Mouse (Mus musculus): Measurements from ENCODE around the gene Kcnn1.
A peak's percentile ranks its signal among the peaks of the same experiment; 100 is the strongest.

The Kcnn1 gene

GRCm38 (mm10) chr8:70892896-70893655 is 30.0 kb upstream of the Kcnn1 start:
- no peak for DNase-seq

DNA sequence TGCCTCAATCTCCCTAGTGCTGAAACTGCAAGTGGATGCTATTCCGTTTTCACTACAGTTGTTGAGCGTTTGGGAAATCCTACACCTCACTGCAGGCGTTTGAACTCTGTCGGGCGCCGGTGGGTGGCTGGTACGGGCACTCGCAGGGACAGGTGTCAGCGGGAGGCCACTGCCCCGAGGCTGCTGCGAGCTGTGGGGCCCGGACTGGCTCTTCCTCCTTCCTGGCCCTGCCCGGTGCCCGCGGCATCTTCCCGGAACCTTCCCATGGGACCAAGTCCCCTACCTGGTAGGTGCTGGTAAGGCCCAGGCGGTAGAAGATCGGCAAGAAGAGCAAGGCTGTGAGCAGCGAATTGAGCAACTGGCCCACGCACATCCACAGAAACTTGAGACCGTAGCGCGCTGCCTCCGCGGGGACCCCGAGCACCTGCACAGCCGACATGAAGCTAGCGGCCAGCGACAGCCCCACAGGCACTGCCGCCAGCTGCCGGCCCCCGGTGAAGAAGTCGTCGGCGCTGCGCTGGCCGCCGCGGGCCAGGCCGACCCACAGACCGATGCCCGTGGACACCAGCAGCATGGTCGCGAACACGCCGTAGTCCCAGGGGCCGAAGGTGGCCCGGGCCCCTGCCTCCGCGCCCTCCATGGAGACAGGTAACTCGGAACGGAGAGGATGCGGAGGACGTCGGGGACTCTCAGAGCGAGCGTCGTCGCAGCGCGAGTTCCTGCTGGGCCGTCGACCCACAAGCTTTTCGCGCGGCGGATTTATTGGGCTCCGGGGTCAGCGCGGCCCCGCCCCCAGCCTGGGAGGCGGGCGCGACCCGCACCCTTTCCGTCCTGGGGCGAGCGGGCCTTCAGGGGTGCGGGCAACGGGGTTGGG is 29.2 kb upstream of the Kcnn1 start, which contains the start of gene Slc5a5:
Gene Slc5a5 (minus strand): TSS at position 736 of the 874 bp plus-strand sequence.
- no peak for DNase-seq

GRCm38 (mm10) chr8:70891356-70891755 is 28.3 kb upstream of the Kcnn1 start:
- DNase-seq: peak; percentile 63

DNA sequence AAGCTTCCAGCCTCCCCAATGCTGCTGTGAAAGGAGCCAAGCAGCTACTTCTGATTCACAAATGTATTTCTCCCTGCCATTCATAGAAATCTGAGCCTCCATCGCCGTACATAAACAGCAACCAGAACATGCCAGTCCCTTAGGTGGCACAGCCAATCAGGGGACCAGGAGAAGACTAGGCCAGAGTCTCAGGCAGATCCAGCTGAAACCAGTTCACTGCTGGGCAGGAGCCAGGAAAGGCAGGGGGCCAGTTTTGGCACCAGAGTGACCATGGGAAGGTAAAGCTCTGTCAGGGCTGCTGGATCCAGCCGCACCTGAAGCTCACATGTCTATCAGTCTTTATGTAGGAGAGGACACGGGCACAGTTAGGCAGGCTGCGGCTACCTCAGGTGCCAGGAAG is 27.6 kb upstream of the Kcnn1 start:
- no peak for DNase-seq

DNA sequence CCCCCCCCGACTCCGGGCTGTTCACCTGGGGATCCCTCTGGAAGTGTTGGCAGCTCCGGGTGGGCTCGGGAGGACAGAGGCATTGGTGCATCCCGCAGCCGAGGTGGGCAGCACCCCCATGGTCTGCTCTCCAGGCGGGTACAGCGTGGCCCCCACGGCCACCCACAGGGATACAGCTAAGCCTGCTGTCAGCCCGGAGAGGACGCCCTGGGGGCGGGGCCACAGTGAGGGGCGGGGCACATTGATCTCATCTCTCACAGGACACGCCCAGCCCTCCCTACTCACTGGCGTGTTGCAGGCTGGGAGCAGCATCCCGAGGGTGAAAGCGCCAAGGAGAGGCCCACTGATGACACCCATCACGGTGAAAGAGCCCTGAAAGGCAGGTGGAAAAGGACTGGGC is 24.6 kb upstream of the Kcnn1 start:
- no peak for DNase-seq

DNA sequence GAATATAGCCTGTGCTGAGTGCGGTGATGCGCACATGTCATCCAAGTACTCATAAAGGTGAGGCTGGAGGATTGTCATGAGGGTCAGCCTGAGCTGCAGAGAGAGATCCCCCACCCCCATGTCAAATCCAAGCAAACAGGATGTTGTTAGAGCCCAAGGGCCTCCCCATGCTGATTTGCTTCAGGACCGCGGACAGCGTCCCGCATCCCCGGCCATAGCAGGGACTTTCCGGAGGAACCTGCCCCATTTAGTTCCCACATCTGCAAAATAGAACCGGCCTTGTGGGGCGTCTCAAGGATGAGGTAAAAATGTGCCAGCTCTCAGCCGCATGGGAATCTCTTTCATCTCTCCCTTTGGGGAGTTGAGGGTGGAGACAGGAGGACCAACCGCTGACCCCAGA is 22.6 kb upstream of the Kcnn1 start:
- no peak for DNase-seq

DNA sequence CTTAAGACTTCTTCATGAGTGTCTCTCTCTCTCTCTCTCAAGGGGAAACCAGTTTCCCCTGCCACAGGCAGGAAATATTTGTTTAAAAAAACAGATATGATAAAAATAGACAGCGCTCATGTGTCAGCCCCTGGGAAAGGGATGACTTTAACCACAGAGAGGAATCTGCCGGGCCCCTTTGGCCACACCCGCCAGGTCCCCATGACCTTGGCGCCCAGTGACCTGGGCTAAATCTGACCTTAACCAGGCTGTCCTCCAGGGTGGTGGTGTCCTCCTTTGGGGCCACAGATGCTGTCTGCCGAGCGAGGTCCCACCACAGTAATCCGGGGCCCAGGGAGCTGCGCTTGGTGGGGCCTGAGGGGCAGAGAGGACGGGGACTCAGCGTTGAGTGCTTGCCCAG is 21.6 kb upstream of the Kcnn1 start:
- DNase-seq: no peak

DNA sequence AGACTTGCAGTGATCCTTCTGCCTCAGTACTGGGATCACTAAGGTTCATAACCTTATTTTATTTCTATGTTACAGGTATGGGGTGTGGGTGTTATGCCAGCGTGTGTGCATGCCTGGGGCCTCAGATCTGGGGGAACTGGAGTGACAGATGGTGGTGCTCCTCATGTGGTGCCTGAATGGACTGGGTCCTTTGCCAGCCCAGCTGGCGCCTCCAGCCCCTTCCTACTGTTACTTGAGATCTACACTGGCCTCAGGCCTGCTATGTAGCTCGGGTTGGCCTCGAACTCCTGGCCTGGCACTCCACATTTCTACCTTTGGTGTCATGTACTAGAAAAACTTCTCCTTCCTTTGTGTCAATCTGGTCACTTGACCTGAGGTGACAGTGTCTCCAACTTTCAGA is 21.1 kb upstream of the Kcnn1 start:
- DNase-seq: no peak

DNA sequence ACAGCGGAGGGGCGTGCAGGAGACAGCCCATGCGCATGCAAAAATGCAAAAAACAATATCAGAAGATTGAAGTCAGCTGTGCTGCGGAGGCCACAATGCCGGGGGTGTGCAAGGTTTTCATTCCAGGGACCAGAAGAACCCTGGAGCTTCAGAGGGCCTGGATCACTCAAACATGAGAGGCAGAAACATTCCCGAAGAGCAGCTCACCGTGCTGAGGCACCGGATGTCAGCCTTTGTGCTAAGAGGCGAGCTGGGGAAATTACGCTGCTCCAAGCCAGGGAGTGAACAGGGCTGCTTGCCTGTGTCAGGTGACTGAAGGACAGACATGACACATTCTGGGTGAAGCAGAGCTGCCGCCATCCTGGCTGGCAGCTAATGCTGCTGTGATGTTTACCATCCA is 17.5 kb upstream of the Kcnn1 start:
- no peak for DNase-seq

DNA sequence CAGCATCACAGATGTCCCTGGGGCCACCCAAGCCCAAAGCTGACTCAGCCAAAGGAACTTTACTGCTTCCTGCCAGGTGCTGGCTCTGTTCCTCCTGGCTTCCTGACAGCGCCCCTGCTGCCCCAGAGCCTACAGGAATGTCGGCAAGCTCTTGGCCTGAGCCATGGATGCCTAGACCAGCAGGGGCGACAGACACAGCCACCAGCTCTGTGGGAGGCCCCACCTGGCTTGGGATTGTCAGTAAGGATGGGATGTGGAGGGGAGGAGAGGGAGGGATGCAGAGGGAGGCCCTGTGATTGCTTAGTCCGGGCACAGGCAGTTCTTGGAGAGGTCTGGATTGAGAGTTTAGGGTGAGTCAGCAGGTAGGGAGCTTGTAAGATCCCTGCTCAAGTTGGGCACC is 17.1 kb upstream of the Kcnn1 start:
- DNase-seq: no peak

DNA sequence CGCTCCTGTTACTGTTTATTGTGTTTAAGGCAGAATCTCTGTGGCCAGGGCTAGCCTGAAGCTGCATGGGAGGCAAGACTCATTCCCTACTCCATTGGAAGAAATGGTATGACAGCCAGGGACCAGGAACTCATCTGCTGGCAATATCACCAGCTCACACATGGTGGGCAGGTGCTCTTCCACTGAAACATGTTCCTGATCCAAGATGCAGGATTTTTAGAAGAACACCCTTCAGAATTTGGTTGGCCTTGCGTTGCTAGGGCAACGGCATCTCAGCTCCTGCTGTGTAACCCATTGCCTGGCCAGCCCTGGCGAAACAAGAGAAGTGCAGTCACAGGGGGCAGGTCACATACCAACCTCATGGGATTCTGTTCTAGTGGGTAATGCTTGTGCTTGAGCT is 16.4 kb upstream of the Kcnn1 start:
- DNase-seq: no peak

- no peak for DNase-seq
Observed at GRCm38 (mm10) chr8:70878178-70878577, 15.1 kb upstream of the Kcnn1 start.

DNA sequence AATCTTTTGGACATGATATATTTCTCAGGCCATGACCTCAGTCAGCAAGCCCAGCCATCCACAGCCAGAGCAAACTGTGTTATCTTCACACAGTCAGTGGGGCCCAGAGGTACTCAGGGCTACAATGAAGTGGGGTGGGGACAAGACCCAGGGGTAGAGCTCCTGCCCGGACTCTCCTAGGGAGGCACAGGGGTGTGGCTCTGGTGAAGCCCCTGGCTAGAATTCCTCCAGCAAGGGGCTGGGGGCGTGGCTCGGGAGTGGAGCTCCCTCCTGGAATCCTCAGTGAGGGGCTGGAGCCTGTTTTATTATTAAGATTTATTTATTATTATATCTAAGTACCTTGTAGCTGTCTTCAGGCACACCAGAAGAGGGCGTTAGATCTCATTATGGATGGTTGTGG is 13.3 kb upstream of the Kcnn1 start:
- no peak for DNase-seq

GRCm38 (mm10) chr8:70874441-70874840 is 11.4 kb upstream of the Kcnn1 start:
- DNase-seq: no peak

- DNase-seq: peak; percentile 98
Observed at GRCm38 (mm10) chr8:70873364-70873985, 10.4 kb upstream of the Kcnn1 start, which contains the start of gene Ccdc124. Gene Ccdc124 (minus strand): TSS chr8:70873935.

DNA sequence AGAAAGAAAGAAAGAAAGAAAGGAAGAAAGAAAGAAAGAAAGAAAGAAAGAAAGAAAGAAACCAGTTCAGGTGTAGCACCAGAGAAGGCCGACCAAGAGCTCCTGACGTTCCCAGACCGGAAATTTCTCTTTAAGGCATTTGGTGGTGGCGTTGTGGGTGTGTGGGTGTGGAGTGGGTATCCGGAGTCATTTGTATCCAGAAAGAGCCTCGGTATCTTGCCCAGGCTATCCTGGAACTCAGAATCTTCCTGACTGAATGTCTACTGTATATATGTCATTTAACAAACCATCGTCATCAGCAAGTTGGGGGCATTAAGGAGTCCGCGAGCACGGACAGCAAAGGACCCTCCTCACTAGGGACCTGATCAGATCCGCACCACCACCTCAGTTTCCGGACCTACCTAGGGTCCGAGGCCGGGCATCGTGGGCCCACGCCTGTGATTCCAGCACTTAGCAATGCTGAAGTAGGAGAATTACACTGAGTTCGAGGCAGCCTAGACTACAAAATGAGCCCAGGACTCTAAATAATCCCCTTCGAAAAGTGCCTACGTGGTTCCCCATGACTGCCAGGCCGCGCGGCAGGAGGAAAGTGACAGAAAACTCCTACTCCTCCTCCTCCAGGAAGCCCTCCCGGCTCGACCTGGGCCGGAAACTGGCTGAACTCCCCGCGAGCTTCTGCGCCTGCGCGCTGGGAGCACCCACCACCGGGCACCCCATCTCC is 9.7 kb upstream of the Kcnn1 start:
- DNase-seq: no peak

DNA sequence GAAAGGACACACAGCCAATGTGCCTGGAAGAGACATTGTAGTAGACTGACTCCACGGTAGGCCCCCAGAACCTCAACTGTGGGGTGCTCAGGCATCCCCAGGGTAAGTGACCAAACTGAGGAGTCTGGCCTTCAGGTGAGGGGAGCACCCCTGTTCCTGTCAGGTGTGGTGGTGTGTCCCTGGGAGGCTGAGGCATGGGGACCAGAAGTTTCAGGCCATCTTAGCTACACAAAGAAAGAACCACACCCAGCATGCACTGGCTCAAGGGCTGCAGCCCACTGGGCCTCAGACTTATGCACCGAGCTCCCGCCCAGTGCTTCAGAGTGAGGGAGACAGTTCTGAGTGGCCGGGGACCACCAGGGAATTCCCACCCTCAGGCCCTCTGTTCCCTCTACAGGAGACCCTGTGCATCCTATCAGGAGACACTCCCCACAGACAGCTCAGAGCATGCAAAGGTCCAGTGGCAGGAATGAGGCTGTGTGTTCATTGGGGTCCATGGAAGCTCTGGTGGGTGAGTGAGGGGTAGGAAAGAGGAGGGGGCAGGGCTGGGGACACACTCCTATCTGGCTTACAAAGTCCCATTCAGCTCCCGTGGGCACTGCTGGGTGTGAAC is 8.2 kb upstream of the Kcnn1 start:
- DNase-seq: no peak

DNA sequence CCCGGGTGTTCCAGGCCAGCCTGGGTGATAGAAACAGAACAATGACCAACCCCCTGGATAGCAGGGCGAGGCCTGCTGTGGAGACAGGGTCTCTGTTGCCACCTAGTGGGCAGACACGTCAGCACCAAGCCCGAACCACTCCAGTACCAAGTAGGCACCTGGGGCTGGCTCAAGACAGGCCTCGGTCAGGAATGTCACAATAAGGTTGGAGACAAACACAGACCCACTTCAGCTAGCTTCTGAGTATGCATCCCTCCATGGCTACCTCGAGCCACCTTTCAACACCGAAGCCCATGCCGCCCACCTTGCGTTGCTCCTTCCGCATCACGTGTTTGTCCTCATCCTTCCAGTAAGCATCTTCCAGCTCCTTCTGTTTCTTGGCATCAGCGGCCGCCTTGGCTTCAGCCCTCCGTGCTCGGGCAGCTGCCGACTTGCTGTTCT is 6.6 kb upstream of the Kcnn1 start:
- peak; percentile 89 for DNase-seq

DNA sequence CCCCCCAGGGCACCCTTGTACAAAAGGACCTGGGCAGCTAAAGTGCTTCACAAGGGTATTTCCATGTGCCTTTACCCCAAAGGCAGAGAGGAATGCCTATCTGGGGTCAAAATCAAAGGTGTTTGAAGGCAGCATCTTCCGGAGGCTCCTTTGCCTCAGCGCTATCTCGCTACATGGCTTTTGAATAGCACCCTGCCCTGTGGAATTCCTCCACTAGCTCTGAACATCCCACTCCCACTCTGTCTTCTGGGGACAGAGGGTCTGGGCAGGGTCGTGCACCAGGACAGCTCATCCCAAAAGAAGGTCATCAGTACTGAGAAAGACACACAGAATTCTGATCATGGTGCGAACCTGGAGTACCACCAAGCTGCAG is 6.1 kb upstream of the Kcnn1 start:
- peak; percentile 37 for DNase-seq

DNA sequence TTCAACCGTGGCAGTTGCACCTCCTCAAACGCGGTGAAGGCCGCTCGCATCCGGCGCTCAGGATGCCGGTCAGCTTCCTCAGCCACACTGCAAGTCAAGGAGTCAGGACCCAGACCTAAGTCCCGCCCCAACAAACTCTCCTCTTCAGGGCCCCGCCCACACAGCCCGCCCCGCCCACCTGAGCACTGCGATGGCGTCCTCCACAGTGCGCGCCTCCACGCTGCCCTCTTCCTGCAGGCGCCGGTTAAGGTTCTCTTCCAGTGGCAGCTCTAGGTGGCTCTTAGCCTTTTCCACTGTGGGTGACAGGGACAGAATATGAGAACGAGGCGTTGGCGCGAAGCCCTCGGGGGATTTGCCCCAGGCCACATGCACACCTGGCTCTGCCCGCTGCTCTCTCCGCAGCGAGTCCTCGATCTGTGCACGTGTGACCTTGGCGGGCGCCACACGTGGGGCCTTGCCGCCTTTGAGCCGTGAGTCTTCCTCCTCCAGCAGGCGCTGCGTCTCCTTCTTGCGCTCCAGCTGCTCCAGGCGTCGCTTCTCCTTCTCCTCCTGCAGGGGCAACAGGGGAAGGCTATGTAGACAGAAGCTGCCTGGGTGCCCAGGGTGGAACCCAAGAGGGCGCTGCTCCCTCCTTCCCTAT is 5.6 kb upstream of the Kcnn1 start:
- peak; percentile 79 for DNase-seq

- DNase-seq: no peak
Observed at GRCm38 (mm10) chr8:70866566-70866965, 3.5 kb upstream of the Kcnn1 start.

GRCm38 (mm10) chr8:70866001-70866520 is 3.0 kb upstream of the Kcnn1 start:
- no peak for DNase-seq

All from kidney, adult 9 months (tissue).